Mouse (Mus musculus) small intestine, adult 2 months (tissue): ENCODE data around the gene Setd7. TPM values are rescaled to one million over a fixed set of nuclear protein-coding genes. Genes with fewer than 3 reads are reported as not detected.
"Not testable (repeated sequence)": the region's sequence is repeated elsewhere in the genome, so short reads cannot be mapped to it uniquely, and the experiment has no call there.

ENCODE experiments used
- H3K27ac ChIP-seq: fragments of 200-500 bp; 2 replicates; pipeline ENCODE4 v1.5.1; 2012; ENCODE audit warnings: low read depth, low read length, control low read depth, inconsistent platforms; ENCODE audit not compliant: insufficient read depth
- H3K27me3 ChIP-seq: fragments of 200-500 bp; 2 replicates; pipeline ENCODE4 v1.6.1; 2012; ENCODE audit warnings: mild to moderate bottlenecking, moderate library complexity, low read length, inconsistent platforms; ENCODE audit not compliant: control insufficient read depth, insufficient read depth
- H3K36me3 ChIP-seq: fragments of 200-500 bp; 2 replicates; pipeline ENCODE4 v1.6.1; 2012; ENCODE audit warnings: mild to moderate bottlenecking, low read length, control low read depth, inconsistent platforms; ENCODE audit not compliant: control insufficient read depth, insufficient read depth
- H3K4me1 ChIP-seq: fragments of 200-500 bp; 2 replicates; pipeline ENCODE4 v1.6.1; 2012; ENCODE audit warnings: low read length, inconsistent platforms, mixed read lengths; ENCODE audit not compliant: control insufficient read depth, insufficient read depth, insufficient read length
- H3K4me3 ChIP-seq: fragments of 200-500 bp; 2 replicates; pipeline ENCODE4 v1.5.1; 2012; ENCODE audit warnings: low read depth, mild to moderate bottlenecking, control low read depth, inconsistent platforms, low read length, moderate library complexity
- CTCF ChIP-seq: fragments of 200-500 bp; IDR thresholded peaks from 2 replicates; pipeline ENCODE4 v1.5.1; 2012; ENCODE audit warnings: low read depth, mild to moderate bottlenecking, control low read depth, inconsistent platforms, low read length, moderate library complexity, mixed read lengths; ENCODE audit not compliant: insufficient replicate concordance, insufficient read length; ENCODE audit errors: extremely low read depth
- POLR2A ChIP-seq: fragments of 200-500 bp; IDR thresholded peaks from 2 replicates; pipeline ENCODE4 v1.6.1; 2012; ENCODE audit warnings: low read depth, mild to moderate bottlenecking, control low read depth, inconsistent platforms, low read length, moderate library complexity
- WGBS: fragments of 180-500 bp; shearing (Covaris S2); methylation state at CpG from one replicate; pipeline ENCODE4 v1.1.7; 2018; 5-methylcytosine and 5-hydroxymethylcytosine counted together
- polyA plus RNA-seq: library from polyadenylated mRNA; depleted of rRNA; stranded (reverse); fragments of >200 nt; gene quantifications from 2 replicates; pipeline ENCODE4 v1.2.3, GENCODE M21; 2012

Setd7 gene
- polyA plus RNA-seq, 1 experiment = 8.9 TPM

DNA sequence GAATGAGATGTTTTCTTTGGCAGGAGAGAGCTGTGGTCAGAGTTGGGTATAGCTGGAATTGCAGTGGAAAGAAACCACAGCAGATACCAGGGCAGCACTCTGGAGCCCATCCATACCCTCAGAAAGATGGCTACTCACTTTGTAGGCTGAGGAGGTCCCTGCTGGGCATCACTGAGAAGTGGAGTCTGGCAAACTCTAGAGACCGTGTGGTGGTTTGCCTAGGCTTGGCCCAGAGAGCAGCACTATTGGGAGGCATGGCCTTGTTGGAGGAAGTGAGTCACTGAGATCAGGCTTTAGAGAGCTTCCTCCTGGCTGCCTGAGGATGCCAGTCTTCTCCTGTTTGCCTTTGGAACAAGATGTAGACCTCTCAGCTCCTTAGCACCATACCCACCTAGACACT lies 32.8 kb upstream of the Setd7 start:
- 56% methylated on average over 1 of the region's 1 CpGs for WGBS
- H3K36me3 ChIP-seq = no peaks in the 10 kb centered on the region
- no peaks in the 10 kb centered on the region for H3K27me3 ChIP-seq
- H3K4me3 ChIP-seq = no peak overlapping the region
- no peak overlapping the region for H3K27ac ChIP-seq
- no peaks in the 10 kb centered on the region for H3K4me1 ChIP-seq
- TF ChIP-seq CTCF = no peak
- TF ChIP-seq POLR2A = no peak

DNA sequence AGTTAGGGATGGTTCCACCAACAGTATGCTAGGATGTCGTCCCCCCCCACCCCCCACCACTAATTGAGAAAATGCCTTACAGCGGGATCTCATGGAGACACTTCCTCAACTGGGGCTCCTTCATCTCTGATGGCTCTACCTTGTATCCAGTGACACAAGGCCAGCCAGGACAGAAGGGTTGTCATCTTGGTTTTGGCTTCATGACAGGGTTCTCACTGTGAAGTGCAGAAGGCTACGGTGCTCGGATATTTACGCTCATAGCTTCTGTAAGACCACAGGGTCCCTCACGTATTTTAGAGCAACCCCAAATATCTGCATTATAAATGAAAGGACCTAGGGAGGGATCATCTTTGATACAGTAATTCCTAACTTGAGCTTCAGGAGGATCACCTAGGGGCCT lies 30.9 kb upstream of the Setd7 start:
- no peaks in the 10 kb centered on the region for H3K27me3 ChIP-seq
- H3K36me3 ChIP-seq = no peaks in the 10 kb centered on the region
- WGBS = 90% methylated on average over 6 of the region's 6 CpGs
- no peak overlapping the region for H3K27ac ChIP-seq
- H3K4me1 ChIP-seq = no peaks in the 10 kb centered on the region
- no peak overlapping the region for H3K4me3 ChIP-seq
- TF ChIP-seq CTCF = no peak
- TF ChIP-seq POLR2A = no peak

GRCm38 (mm10) chr3:51590207-51590892 lies 29.7 kb upstream of the Setd7 start:
- no peaks in the 10 kb centered on the region for H3K36me3 ChIP-seq
- H3K4me3 ChIP-seq = no peak overlapping the region
- H3K27me3 ChIP-seq = no peaks in the 10 kb centered on the region
- TF ChIP-seq POLR2A (no peak), CTCF (no peak)
- no peak overlapping the region for H3K27ac ChIP-seq
- WGBS = 57% methylated on average over 15 of the region's 15 CpGs
- H3K4me1 ChIP-seq = no peaks in the 10 kb centered on the region

DNA sequence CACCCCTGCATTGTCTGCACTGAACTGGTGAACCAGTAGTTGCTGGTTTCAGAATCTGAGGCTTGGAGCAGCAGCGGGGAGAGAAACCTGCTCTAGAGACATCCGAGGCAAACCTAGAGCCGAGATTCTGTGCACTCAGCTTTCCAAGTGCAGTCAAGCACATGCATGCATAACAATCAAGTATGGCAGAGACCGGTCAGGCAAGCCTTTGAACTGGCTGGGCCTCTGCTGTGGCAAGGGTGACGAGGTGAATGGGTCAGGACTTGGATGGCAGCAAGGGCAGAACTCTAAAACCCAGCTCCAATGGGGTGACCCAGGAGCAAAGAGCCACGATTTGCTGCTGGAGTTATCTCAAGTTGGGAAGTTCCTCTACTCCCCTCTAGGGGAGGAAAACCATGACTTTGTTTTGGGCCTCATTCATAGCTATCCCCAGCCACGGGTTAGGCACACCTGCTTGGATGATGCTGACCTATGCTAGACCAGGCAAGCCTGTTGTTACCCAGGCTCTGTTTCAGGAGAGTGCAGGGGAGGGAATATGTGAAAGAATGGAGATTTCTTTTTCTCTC lies 27.1 kb upstream of the Setd7 start:
- Histone ChIP-seq H3K36me3 (no peaks in the 10 kb centered on the region), H3K4me1 (no peaks in the 10 kb centered on the region), H3K27me3 (no peaks in the 10 kb centered on the region), H3K27ac (no peak overlapping the region), H3K4me3 (no peak overlapping the region)
- WGBS = 57% methylated on average over 7 of the region's 7 CpGs
- TF ChIP-seq CTCF (peak; percentile 8; the same call in 1 of the 2 replicates), POLR2A (no peak)

DNA sequence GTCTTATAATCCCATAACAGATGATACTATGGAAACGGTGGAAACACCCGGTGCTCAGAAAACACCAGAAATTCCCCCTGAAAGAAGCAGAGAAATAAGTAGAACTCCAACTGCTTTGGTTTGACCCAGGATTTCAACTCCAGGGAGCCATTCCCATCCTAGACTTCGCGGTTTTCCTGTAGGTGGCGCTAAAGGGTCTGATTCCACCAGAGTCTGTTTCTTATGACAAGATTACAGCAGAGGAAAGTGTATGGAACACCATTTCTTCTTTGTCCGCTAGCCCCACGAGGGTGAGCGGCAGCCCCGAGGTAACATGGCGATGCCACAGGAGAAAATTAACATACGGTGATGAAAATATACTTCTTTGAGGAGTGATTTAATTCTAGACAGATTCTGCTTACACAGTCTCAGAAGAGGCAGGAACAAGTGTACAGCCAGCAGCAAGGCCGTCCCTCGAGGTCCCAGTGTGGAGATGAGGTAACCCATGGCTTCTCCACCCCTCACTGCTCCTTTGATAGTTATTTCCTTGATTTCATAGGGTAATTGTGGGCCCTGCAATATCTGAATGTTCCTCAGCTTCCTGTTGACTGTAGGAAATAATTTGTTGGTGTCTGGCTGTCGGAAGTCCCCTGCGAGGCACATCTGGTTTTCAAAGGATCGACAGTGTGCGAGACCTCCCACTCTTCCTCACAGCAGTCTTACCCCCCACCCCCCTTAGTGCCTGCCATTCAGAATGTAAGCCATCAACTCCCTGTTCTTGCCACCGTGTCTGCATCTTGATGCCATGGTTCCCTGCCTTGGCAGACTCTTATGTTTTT lies 23.1 kb upstream of the Setd7 start:
- Histone ChIP-seq H3K27me3 (no peaks in the 10 kb centered on the region), H3K4me3 (no peak overlapping the region), H3K27ac (no peak overlapping the region), H3K4me1 (peaks cover 1% of the 10 kb centered on the region; the same call in 1 of the 2 replicates), H3K36me3 (no peaks in the 10 kb centered on the region)
- 32% methylated on average over 18 of the region's 18 CpGs for WGBS
- TF ChIP-seq POLR2A = no peak
- peak; percentile 58; the same call in 1 of the 2 replicates for TF ChIP-seq CTCF

DNA sequence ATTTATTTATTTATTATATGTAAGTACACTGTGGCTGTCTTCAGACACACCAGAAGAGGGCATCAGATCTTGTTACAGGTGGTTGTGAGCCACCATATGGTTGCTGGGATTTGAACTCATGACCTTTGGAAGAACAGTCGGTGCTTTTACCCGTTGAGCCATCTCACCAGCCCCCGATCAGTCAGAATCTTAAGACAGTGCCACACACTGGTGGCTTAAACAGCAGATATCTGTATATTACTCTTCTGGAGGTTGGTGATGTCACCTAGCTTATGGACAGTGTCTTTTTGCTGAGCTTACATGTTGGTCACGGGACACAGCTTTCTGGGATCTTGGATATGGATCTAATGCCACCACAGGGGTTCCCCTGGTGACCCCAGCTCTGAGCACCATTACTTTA lies 18.6 kb upstream of the Setd7 start:
- H3K4me1 ChIP-seq, H3K4me3 ChIP-seq, H3K27ac ChIP-seq, H3K27me3 ChIP-seq, H3K36me3 ChIP-seq: not testable (repeated sequence)
- WGBS = 76% methylated on average over 4 of the region's 4 CpGs

DNA sequence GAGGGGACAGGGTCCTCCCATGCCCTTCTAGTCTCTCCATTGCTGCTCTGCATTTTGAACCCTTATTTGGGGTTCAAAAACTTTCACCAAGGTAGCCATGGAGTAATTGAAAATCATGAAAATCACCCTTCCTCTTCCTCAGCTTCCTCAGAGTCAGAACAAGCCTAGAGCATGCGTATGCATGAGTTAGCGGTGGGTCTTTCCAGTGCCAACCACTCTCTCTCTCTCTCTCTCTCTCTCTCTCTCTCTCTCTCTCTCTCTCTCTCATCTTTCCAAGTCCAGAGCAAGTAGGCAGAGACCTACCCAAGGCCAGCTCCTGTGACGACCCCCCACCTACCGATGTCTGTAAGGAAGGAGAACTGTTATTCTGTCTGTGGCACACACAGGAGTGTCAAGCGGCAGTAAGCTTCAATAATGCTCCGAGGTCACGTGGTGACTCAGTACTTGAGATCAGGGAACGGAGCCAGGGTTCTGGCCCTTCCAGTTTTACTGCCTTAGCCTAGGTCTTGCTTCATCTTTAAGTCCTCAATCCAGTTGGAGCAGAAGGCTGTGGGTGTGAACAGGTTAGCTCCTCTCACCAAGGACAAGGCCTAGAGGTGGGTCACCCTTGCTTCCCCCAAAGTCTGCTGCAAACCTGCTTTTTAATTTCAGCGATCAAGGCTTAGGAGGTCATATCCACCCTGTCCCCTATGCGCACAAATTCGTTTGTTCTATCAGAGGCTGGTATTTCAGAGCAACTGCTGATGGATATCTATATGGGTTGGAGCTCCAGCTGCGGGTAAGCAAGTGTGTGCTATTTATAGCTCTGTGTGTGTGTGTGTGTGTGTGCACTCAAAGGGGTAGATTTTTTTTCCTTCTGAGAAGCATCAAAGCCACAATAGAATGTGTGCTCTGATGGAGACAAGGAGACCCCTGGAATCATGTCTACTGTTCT lies 17.4 kb upstream of the Setd7 start:
- no peaks in the 10 kb centered on the region for H3K27me3 ChIP-seq
- H3K4me3 ChIP-seq = no peak overlapping the region
- H3K27ac ChIP-seq = no peak overlapping the region
- peaks cover 9% of the 10 kb centered on the region; the same call in 1 of the 2 replicates for H3K4me1 ChIP-seq
- no peaks in the 10 kb centered on the region for H3K36me3 ChIP-seq
- whole genome bisulfite sequencing = 22% methylated on average over 12 of the region's 12 CpGs
- TF ChIP-seq CTCF (no peak), POLR2A (no peak)
